Mouse (Mus musculus): ENCODE measurements around the gene Cntfr.
A peak's percentile ranks its signal among the peaks of the same experiment; 100 is the strongest.

Gene Cntfr

GRCm38 (mm10) chr4:41645488-41645887 is 51.4 kb downstream of the Cntfr start:
- DNase-seq (ENCODE audit: low spot score) = no peak

GRCm38 (mm10) chr4:41641199-41641822 is 55.6 kb downstream of the Cntfr start:
- DNase-seq (ENCODE audit: low spot score) = no peak

GRCm38 (mm10) chr4:41639913-41640507 is 56.9 kb downstream of the Cntfr start, which contains the start of gene Enho:
Gene Enho (minus strand): TSS chr4:41640324.
- peak; percentile 89 for DNase-seq (ENCODE audit: low spot score)

- no peak for DNase-seq (ENCODE audit: low spot score)
Observed at GRCm38 (mm10) chr4:41639214-41639841, 57.6 kb downstream of the Cntfr start.

GRCm38 (mm10) chr4:41638828-41639213 is 58.1 kb downstream of the Cntfr start:
- no peak for DNase-seq (ENCODE audit: low spot score)

GRCm38 (mm10) chr4:41638186-41638731 is 58.6 kb downstream of the Cntfr start:
- no peak for DNase-seq (ENCODE audit: low spot score)

GRCm38 (mm10) chr4:41636882-41637635 is 59.8 kb downstream of the Cntfr start:
- no peak for DNase-seq (ENCODE audit: low spot score)

- no peak for DNase-seq (ENCODE audit: low spot score)
Observed at GRCm38 (mm10) chr4:41636366-41636765, 60.5 kb downstream of the Cntfr start.

- DNase-seq (ENCODE audit: low spot score) = no peak
Observed at GRCm38 (mm10) chr4:41635906-41636305, 61.0 kb downstream of the Cntfr start.

GRCm38 (mm10) chr4:41635224-41635623 is 61.7 kb downstream of the Cntfr start:
- no peak for DNase-seq (ENCODE audit: low spot score)

- no peak for DNase-seq (ENCODE audit: low spot score)
Observed at GRCm38 (mm10) chr4:41634631-41635030, 62.3 kb downstream of the Cntfr start.

GRCm38 (mm10) chr4:41633001-41633400 is 63.9 kb downstream of the Cntfr start:
- DNase-seq (ENCODE audit: low spot score) = no peak

- no peak for DNase-seq (ENCODE audit: low spot score)
Observed at GRCm38 (mm10) chr4:41631390-41631789, 65.5 kb downstream of the Cntfr start.

GRCm38 (mm10) chr4:41630196-41630595 is 66.7 kb downstream of the Cntfr start:
- no peak for DNase-seq (ENCODE audit: low spot score)

- no peak for DNase-seq (ENCODE audit: low spot score)
Observed at GRCm38 (mm10) chr4:41628202-41628927, 68.5 kb downstream of the Cntfr start.

- DNase-seq (ENCODE audit: low spot score) = no peak
Observed at GRCm38 (mm10) chr4:41622071-41622470, 74.8 kb downstream of the Cntfr start.

GRCm38 (mm10) chr4:41618916-41619746 is 77.8 kb downstream of the Cntfr start:
- no peak for DNase-seq (ENCODE audit: low spot score)

- DNase-seq (ENCODE audit: low spot score) = peak; percentile 60
Observed at GRCm38 (mm10) chr4:41615661-41616599, 81.0 kb downstream of the Cntfr start.

GRCm38 (mm10) chr4:41614156-41614555 is 82.7 kb downstream of the Cntfr start:
- peak; percentile 55 for DNase-seq (ENCODE audit: low spot score)

GRCm38 (mm10) chr4:41612166-41612565 is 84.7 kb downstream of the Cntfr start:
- DNase-seq (ENCODE audit: low spot score) = no peak
